Mouse (Mus musculus): ENCODE data around the gene Zfp846. TPM values are rescaled to one million over a fixed set of nuclear protein-coding genes. Genes with fewer than 3 reads are reported as not detected.

The Zfp846 gene
- polyA plus RNA-seq, 1 experiment: 1.1 TPM

GRCm38 (mm10) chr9:20643781-20644180 lies 62.7 kb downstream of the Zfp846 start:
- DNase-seq (ENCODE audit: low read depth in 1 of 2, low spot score in 2 of 2): no peak
- Histone ChIP-seq H3K27ac (ENCODE audit: insufficient read depth, low read length) (peak overlapping the region; percentile 92), H3K4me3 (ENCODE audit: extremely low read depth, insufficient read depth, insufficient read length) (peak overlapping the region; percentile 82), H3K4me1 (ENCODE audit: control insufficient read depth, insufficient read depth, insufficient read length) (peaks cover 11% of the 10 kb centered on the region), H3K36me3 (ENCODE audit: control insufficient read depth, insufficient read depth, low read length) (peaks cover 6% of the 10 kb centered on the region), H3K27me3 (ENCODE audit: control insufficient read depth, insufficient read depth, low read length) (no peaks in the 10 kb centered on the region)
- WGBS: 3% methylated on average over 13 of the region's 13 CpGs
- no peak for TF ChIP-seq POLR2A (IDR thresholded peaks at IDR 0.05; ENCODE audit: low read depth, low read length)
- no peak for TF ChIP-seq CTCF (IDR thresholded peaks at IDR 0.05; ENCODE audit: extremely low read depth, insufficient read depth, insufficient read length, insufficient replicate concordance)

GRCm38 (mm10) chr9:20644360-20645081 lies 63.4 kb downstream of the Zfp846 start, which contains the start of gene Fbxl12:
Fbxl12 (minus strand) TSS chr9:20644767.
- DNase-seq (ENCODE audit: low read depth in 1 of 2, low spot score in 2 of 2): peak; percentile 73 to 76
- peaks cover 3% of the 10 kb centered on the region; the same call in 1 of the 2 replicates for H3K36me3 ChIP-seq (ENCODE audit: control insufficient read depth, insufficient read depth, low read length)
- under 1% methylated on average over 43 of the region's 43 CpGs for WGBS
- peak; percentile 85 for TF ChIP-seq POLR2A (IDR thresholded peaks at IDR 0.05; ENCODE audit: low read depth, low read length)
- TF ChIP-seq CTCF (IDR thresholded peaks at IDR 0.05; ENCODE audit: extremely low read depth, insufficient read depth, insufficient read length, insufficient replicate concordance): no peak
- peak within 1 kb of the TSS; percentile 92 for H3K27ac ChIP-seq (ENCODE audit: insufficient read depth, low read length)
- H3K27me3 ChIP-seq (ENCODE audit: control insufficient read depth, insufficient read depth, low read length): no peaks in the 10 kb centered on the region
- peak within 1 kb of the TSS; percentile 82 for H3K4me3 ChIP-seq (ENCODE audit: extremely low read depth, insufficient read depth, insufficient read length)
- peaks cover 11% of the 10 kb centered on the region for H3K4me1 ChIP-seq (ENCODE audit: control insufficient read depth, insufficient read depth, insufficient read length)

- DNase-seq (ENCODE audit: low read depth in 1 of 2, low spot score in 2 of 2): no peak
- peaks cover 11% of the 10 kb centered on the region for H3K4me1 ChIP-seq (ENCODE audit: control insufficient read depth, insufficient read depth, insufficient read length)
- H3K27me3 ChIP-seq (ENCODE audit: control insufficient read depth, insufficient read depth, low read length): no peaks in the 10 kb centered on the region
- TF ChIP-seq POLR2A (IDR thresholded peaks at IDR 0.05; ENCODE audit: low read depth, low read length) (no peak), CTCF (IDR thresholded peaks at IDR 0.05; ENCODE audit: extremely low read depth, insufficient read depth, insufficient read length, insufficient replicate concordance) (no peak)
- peak overlapping the region; percentile 82 for H3K4me3 ChIP-seq (ENCODE audit: extremely low read depth, insufficient read depth, insufficient read length)
- peaks cover 3% of the 10 kb centered on the region; the same call in 1 of the 2 replicates for H3K36me3 ChIP-seq (ENCODE audit: control insufficient read depth, insufficient read depth, low read length)
- WGBS: 1% methylated on average over 17 of the region's 17 CpGs
- H3K27ac ChIP-seq (ENCODE audit: insufficient read depth, low read length): peak overlapping the region; percentile 92
Observed at GRCm38 (mm10) chr9:20645121-20645520, 64.0 kb downstream of the Zfp846 start.

- H3K4me1 ChIP-seq (ENCODE audit: control insufficient read depth, insufficient read depth, insufficient read length): peaks cover 7% of the 10 kb centered on the region; the same call in 1 of the 2 replicates
- WGBS: under 1% methylated on average over 45 of the region's 45 CpGs
- peak; percentile 98 to 99 for DNase-seq (ENCODE audit: low read depth in 1 of 2, low spot score in 2 of 2)
- H3K27ac ChIP-seq (ENCODE audit: insufficient read depth, low read length): peak within 1 kb of the TSS; percentile 50; the same call in 1 of the 2 replicates
- H3K27me3 ChIP-seq (ENCODE audit: control insufficient read depth, insufficient read depth, low read length): no peaks in the 10 kb centered on the region
- peaks cover 10% of the 10 kb centered on the region for H3K36me3 ChIP-seq (ENCODE audit: control insufficient read depth, insufficient read depth, low read length)
- H3K4me3 ChIP-seq (ENCODE audit: extremely low read depth, insufficient read depth, insufficient read length): peak within 1 kb of the TSS; percentile 76
- TF ChIP-seq CTCF (IDR thresholded peaks at IDR 0.05; ENCODE audit: extremely low read depth, insufficient read depth, insufficient read length, insufficient replicate concordance) (no peak), POLR2A (IDR thresholded peaks at IDR 0.05; ENCODE audit: low read depth, low read length) (peak; percentile 59)
Observed at GRCm38 (mm10) chr9:20651602-20652259, 70.6 kb downstream of the Zfp846 start, which contains the start of gene Pin1. Pin1 (plus strand) TSS chr9:20652095.

GRCm38 (mm10) chr9:20652260-20652658 lies 71.2 kb downstream of the Zfp846 start:
- no peaks in the 10 kb centered on the region for H3K27me3 ChIP-seq (ENCODE audit: control insufficient read depth, insufficient read depth, low read length)
- H3K4me3 ChIP-seq (ENCODE audit: extremely low read depth, insufficient read depth, insufficient read length): peak overlapping the region; percentile 76
- DNase-seq (ENCODE audit: low read depth in 1 of 2, low spot score in 2 of 2): no peak
- TF ChIP-seq CTCF (IDR thresholded peaks at IDR 0.05; ENCODE audit: extremely low read depth, insufficient read depth, insufficient read length, insufficient replicate concordance) (no peak), POLR2A (IDR thresholded peaks at IDR 0.05; ENCODE audit: low read depth, low read length) (no peak)
- peak overlapping the region; percentile 50; the same call in 1 of the 2 replicates for H3K27ac ChIP-seq (ENCODE audit: insufficient read depth, low read length)
- peaks cover 12% of the 10 kb centered on the region for H3K36me3 ChIP-seq (ENCODE audit: control insufficient read depth, insufficient read depth, low read length)
- H3K4me1 ChIP-seq (ENCODE audit: control insufficient read depth, insufficient read depth, insufficient read length): peaks cover 7% of the 10 kb centered on the region; the same call in 1 of the 2 replicates
- under 1% methylated on average over 25 of the region's 25 CpGs for WGBS

GRCm38 (mm10) chr9:20653859-20654258 lies 72.8 kb downstream of the Zfp846 start:
- DNase-seq (ENCODE audit: low read depth in 1 of 2, low spot score in 2 of 2): no peak
- no peak for TF ChIP-seq POLR2A (IDR thresholded peaks at IDR 0.05; ENCODE audit: low read depth, low read length)
- no peak for TF ChIP-seq CTCF (IDR thresholded peaks at IDR 0.05; ENCODE audit: extremely low read depth, insufficient read depth, insufficient read length, insufficient replicate concordance)
- 98% methylated on average over 3 of the region's 3 CpGs for WGBS
- no peak overlapping the region for H3K27ac ChIP-seq (ENCODE audit: insufficient read depth, low read length)
- peaks cover 14% of the 10 kb centered on the region for H3K36me3 ChIP-seq (ENCODE audit: control insufficient read depth, insufficient read depth, low read length)
- peaks cover 7% of the 10 kb centered on the region; the same call in 1 of the 2 replicates for H3K4me1 ChIP-seq (ENCODE audit: control insufficient read depth, insufficient read depth, insufficient read length)
- no peak overlapping the region for H3K4me3 ChIP-seq (ENCODE audit: extremely low read depth, insufficient read depth, insufficient read length)
- H3K27me3 ChIP-seq (ENCODE audit: control insufficient read depth, insufficient read depth, low read length): no peaks in the 10 kb centered on the region

Other genes starting within 250 kb of the Zfp846 start
- not detected in 2 replicates for gene Olfr18, start 245.2 kb upstream of the Zfp846 start, polyA plus RNA-seq (2012; rRNA removed)
- 1.2 and 1.7 TPM in 2 replicates for gene Zfp560, start 196.1 kb upstream of the Zfp846 start, polyA plus RNA-seq (2012; rRNA removed)
- gene Zfp26, start 121.1 kb upstream of the Zfp846 start, polyA plus RNA-seq (2012; rRNA removed): 1.4 TPM in 2 replicates
- 3.2 and 3.7 TPM in 2 replicates for gene Zfp426, start 88.5 kb upstream of the Zfp846 start, polyA plus RNA-seq (2012; rRNA removed)
- gene Zfp266, start 59.9 kb upstream of the Zfp846 start, polyA plus RNA-seq (2012; rRNA removed): 1.9 and 2.1 TPM in 2 replicates
- 96.6 and 178 TPM in 2 replicates for gene Ubl5, start 61.6 kb downstream of the Zfp846 start, polyA plus RNA-seq (2012; rRNA removed)
- gene Fbxl12, start 63.5 kb downstream of the Zfp846 start, polyA plus RNA-seq (2012; rRNA removed): 82.2 and 105 TPM in 2 replicates
- 11.3 and 12.0 TPM in 2 replicates for gene Pin1, start 70.8 kb downstream of the Zfp846 start, polyA plus RNA-seq (2012; rRNA removed)
- gene Olfm2, start 165.1 kb downstream of the Zfp846 start, polyA plus RNA-seq (2012; rRNA removed): 0.50 and 0.53 TPM in 2 replicates
- 1.4 TPM in 2 replicates for gene Col5a3, start 233.8 kb downstream of the Zfp846 start, polyA plus RNA-seq (2012; rRNA removed)
- gene Rdh8, start 237.2 kb downstream of the Zfp846 start, polyA plus RNA-seq (2012; rRNA removed): not detected in 2 replicates